Mouse (Mus musculus) lung, embryonic 16.5 days (tissue): ENCODE data around the gene Kif9. TPM values are rescaled to one million over a fixed set of nuclear protein-coding genes. Genes with fewer than 3 reads are reported as not detected.

Experiments
- ATAC-seq: fragments of 200-750 bp; cut with Nextera tagmentation; 2 replicates; pipeline ENCODE4 v1.8.0; 2017; ENCODE audit warnings: low read depth, mild to moderate bottlenecking, moderate library complexity
- H3K27ac ChIP-seq: fragments of 300-500 bp; sonication (generic); 2 replicates; pipeline ENCODE4 v1.5.1; 2014; ENCODE audit warnings: mild to moderate bottlenecking, control low read depth, low read length
- H3K27me3 ChIP-seq: fragments of 300-500 bp; sonication (generic); 2 replicates; pipeline ENCODE4 v1.6.1; 2014; ENCODE audit warnings: low read depth, low read length, mixed read lengths; ENCODE audit not compliant: control insufficient read depth, insufficient read depth
- H3K36me3 ChIP-seq: fragments of 300-500 bp; sonication (generic); 2 replicates; pipeline ENCODE4 v1.6.1; 2014; ENCODE audit warnings: low read length; ENCODE audit not compliant: control insufficient read depth, insufficient read depth
- H3K4me1 ChIP-seq: fragments of 300-500 bp; sonication (generic); replicated peaks from 2 replicates; pipeline ENCODE4 v1.6.1; 2014; ENCODE audit warnings: low read length, mixed read lengths; ENCODE audit not compliant: control insufficient read depth, insufficient read depth
- H3K4me2 ChIP-seq: fragments of 300-500 bp; sonication (generic); 2 replicates; pipeline ENCODE4 v1.6.1; 2014; ENCODE audit warnings: low read depth, low read length, control low read depth
- H3K4me3 ChIP-seq: fragments of 300-500 bp; sonication (generic); 2 replicates; pipeline ENCODE4 v1.5.1; 2014; ENCODE audit warnings: mild to moderate bottlenecking, low read length, control low read depth
- H3K9ac ChIP-seq: fragments of 300-500 bp; sonication (generic); 2 replicates; pipeline ENCODE4 v1.6.1; 2014; ENCODE audit warnings: low read length, control low read depth
- H3K9me3 ChIP-seq: fragments of 300-500 bp; sonication (generic); 2 replicates; pipeline ENCODE4 v1.6.1; 2016; ENCODE audit warnings: low read length; ENCODE audit not compliant: control insufficient read depth
- WGBS: fragments of 180-500 bp; shearing (Covaris S2); extraction: QIAGEN DNeasy Blood & Tissue Kit; methylation state at CpG from one replicate; pipeline ENCODE4 v1.1.7; 2014; 5-methylcytosine and 5-hydroxymethylcytosine counted together
- polyA plus RNA-seq: library from polyadenylated mRNA; unstranded; fragments of >200 nt; fragmentation: Nextera tagmentation; extraction: Ambion mirVana; gene quantifications from 2 replicates; pipeline ENCODE4 v1.2.1, GENCODE M21; 2015

The Kif9 gene
- polyA plus RNA-seq, 1 experiment from 2014 or later = 2.5 TPM

DNA sequence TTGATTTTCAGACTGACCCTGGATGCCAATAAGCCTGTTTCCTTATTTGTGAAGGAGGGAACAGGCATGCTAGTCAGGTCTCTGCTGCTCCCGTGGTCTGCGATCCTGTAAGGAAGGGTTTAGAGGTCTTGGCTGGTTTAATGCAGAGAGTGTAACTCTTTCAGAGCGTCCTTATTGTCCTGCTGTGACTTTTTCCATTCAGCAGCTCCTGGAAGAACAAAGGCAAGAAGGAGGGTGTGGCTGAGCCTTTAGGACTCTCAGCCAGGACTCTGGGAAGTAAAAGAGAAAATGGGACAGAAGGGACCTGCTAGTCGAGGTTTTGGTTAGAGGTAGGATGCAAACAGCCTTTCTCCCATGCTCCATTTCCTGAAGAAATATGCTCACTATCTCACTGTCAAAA, 12.1 kb downstream of the Kif9 start:
- WGBS = 59% methylated on average over 4 of the region's 4 CpGs
- Histone ChIP-seq H3K36me3 (no peaks in the 10 kb centered on the region), H3K9ac (no peak overlapping the region), H3K27me3 (no peaks in the 10 kb centered on the region), H3K27ac (no peak overlapping the region), H3K9me3 (peaks cover 5% of the 10 kb centered on the region), H3K4me3 (no peak overlapping the region), H3K4me1 (no peaks in the 10 kb centered on the region), H3K4me2 (no peak overlapping the region)
- ATAC-seq = no peak

DNA sequence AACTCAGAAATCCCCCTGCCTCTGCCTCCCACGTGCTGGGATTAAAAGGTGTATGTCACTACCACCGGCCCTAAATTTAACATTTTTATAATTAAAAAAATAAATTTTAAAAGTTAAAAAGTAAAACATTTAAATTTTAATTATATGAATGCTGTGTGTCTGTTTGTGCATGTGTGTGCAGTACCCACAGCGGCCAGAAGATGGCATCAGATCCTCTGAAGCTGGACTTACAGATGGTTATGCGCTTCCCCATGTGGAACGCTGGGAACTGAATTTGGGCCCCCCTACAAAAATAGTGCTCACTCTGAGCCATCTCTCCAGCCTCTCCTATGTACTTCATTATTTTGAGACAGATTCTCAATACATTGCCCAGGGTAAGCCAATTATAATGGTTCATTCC, 14.2 kb downstream of the Kif9 start:
- ATAC-seq = no peak
- WGBS = 51% methylated on average over 5 of the region's 5 CpGs

DNA sequence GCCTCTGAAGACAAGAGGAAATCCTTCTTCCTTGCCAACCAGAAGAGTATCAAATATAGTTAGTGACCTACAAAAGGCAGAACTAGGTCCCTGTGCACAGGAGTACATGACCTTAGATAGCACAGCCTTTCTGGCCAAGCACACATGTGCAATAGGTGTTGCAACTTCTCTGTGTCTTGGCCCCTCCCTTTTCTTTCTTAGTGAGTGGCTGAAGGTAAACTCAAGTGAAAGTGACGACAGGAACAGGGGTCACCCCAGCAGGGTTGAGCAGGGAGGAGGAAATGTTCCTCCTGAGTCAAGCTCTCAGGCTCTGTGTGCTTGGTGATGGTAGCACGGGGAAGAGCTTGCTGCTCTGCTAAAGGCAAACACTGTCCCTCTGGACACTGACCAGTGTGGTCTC, 49.0 kb downstream of the Kif9 start:
- Histone ChIP-seq H3K4me2 (no peak overlapping the region), H3K36me3 (no peaks in the 10 kb centered on the region), H3K4me1 (no peaks in the 10 kb centered on the region), H3K27ac (no peak overlapping the region), H3K9ac (no peak overlapping the region), H3K9me3 (no peaks in the 10 kb centered on the region), H3K27me3 (no peaks in the 10 kb centered on the region), H3K4me3 (no peak overlapping the region)
- no peak for ATAC-seq
- 30% methylated on average over 2 of the region's 2 CpGs for WGBS

More for the DNA sequence above, 14.2 kb downstream of the Kif9 start:
- Histone ChIP-seq H3K27me3 (no peaks in the 10 kb centered on the region), H3K4me1 (no peaks in the 10 kb centered on the region), H3K27ac (no peak overlapping the region), H3K4me2 (no peak overlapping the region), H3K9me3 (peaks cover 5% of the 10 kb centered on the region), H3K4me3 (no peak overlapping the region), H3K36me3 (no peaks in the 10 kb centered on the region), H3K9ac (no peak overlapping the region)

DNA sequence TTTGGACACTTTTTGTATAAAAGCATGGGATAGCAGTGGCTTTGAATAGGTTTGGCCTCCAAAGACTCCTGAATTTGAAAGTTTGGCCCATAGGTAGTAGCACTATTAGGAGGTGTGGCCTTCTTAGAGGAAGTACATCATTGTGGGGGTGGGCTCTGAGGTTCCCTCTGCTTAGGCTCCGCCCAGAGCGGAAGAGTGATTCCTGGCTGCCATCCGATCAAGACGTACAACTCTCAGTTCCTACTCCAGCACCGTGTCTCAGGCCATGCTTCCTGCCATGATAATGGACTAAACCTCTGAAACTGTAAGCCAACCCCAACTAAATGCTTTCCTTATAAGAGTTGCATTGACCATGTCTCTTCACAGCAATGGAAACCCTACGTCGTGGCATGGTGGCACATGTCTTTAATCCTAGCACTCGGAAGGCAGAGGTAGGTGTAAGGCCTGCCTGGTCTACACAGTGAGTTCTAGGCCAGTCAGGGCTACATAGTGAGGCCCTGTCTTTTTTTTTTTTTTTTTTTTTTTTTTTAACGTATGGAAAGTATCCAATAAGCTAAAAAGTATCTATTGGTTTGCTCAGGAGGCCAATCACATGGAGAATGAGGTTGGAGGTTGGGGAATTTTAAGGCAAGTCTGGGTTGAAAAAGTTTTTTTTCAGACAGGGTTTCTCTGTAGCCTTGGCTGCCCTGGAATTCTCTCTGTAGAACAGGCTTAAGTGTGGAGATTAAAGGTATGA, 52.4 kb downstream of the Kif9 start:
- H3K4me1 ChIP-seq = peaks cover 8% of the 10 kb centered on the region
- WGBS = 50% methylated on average over 9 of the region's 9 CpGs
- no peak for ATAC-seq
- H3K36me3 ChIP-seq = no peaks in the 10 kb centered on the region
- H3K9me3 ChIP-seq = no peaks in the 10 kb centered on the region
- no peak overlapping the region for H3K9ac ChIP-seq
- H3K4me3 ChIP-seq = no peak overlapping the region
- no peak overlapping the region for H3K27ac ChIP-seq
- no peak overlapping the region for H3K4me2 ChIP-seq
- no peaks in the 10 kb centered on the region for H3K27me3 ChIP-seq

DNA sequence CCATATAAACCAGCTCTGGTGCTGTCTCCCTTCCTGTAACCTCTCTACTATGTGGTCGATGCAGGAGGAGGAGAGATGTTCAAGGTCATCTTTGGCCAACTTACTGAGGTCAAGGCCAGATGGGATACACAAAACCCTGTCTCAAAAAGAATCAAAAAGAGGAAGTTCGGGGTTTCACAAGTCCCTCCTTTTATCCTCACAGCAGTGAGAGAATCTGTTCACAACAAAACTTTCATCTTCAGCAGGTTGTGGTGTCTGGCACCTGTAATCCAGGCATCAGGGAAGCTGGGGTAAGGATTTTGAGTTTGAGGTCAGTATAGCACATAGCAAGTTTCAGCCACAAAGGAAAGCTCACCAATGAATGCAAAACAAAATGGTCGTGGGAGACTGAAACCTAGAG, 53.9 kb downstream of the Kif9 start:
- Histone ChIP-seq H3K36me3 (no peaks in the 10 kb centered on the region), H3K4me2 (no peak overlapping the region), H3K27ac (no peak overlapping the region), H3K27me3 (no peaks in the 10 kb centered on the region), H3K9me3 (no peaks in the 10 kb centered on the region), H3K4me1 (peaks cover 20% of the 10 kb centered on the region), H3K9ac (no peak overlapping the region), H3K4me3 (no peak overlapping the region)
- no peak for ATAC-seq
- WGBS = 65% methylated on average over 3 of the region's 3 CpGs

DNA sequence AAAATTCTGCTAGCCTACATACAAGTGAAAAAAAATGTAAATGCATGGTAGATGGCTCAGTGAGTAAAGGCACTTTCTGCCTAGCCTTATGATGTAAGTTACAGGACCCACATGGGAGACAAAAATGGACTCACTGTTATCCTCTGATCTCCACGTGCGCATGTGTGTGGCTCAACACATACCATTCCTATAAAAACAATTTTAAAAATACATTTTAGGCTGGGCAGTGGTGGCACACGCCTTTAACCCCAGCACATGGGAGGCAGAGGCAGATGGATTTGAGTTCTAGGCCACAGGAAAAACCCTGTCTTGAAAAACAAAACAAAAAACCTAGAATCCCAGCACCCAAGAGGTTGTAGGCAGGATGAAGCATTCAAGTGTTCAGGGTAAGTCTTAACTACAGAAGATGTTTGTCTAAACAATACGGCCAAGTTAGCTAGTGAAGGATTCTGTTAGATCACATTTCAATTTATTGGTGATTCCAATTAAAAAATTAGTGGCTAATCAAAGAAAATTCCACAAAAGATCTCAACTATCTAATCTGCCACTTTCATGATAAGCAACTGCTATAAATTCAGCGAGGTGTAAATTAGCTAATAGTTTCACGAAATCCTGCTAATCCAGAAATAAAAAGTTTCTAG, 54.5 kb downstream of the Kif9 start:
- no peak for ATAC-seq
- WGBS = 21% methylated on average over 6 of the region's 6 CpGs

DNA sequence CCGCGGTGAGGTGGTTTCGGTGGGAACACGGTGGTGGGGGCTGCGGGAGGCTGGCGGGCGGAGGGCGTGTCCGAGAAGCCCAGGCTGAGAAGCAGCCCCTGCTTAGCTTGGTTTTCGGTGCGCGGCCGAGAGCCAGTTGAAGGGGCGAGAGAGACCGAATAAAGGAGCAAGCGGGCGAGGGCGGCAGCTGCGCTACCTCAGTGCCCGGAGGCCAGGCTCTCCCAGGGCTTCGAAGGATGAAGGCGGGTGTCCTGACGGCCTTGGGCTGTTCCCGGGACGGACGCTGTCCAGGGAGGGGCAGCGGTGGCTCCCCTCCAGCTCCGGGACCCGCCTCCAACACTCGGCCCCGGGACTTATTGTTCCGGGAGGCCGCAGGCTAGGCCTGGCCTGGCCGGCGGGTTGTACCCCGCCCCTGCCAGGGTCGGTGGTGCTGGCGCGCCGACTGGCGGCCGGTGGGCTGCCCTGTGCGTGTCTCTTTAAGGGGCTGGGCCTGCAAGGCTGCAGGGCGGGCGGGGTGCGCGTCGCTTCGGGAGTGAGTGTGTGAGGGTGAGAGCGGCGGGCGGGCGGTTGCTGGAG, 55.2 kb downstream of the Kif9 start:
- peak; percentile 99 for ATAC-seq

More for the DNA sequence above, 54.5 kb downstream of the Kif9 start:
- Histone ChIP-seq H3K27ac (peak overlapping the region; percentile 99), H3K36me3 (no peaks in the 10 kb centered on the region), H3K4me1 (peaks cover 20% of the 10 kb centered on the region), H3K9ac (peak overlapping the region; percentile 93), H3K27me3 (no peaks in the 10 kb centered on the region), H3K9me3 (no peaks in the 10 kb centered on the region), H3K4me3 (peak overlapping the region; percentile 83), H3K4me2 (peak overlapping the region; percentile 63)

DNA sequence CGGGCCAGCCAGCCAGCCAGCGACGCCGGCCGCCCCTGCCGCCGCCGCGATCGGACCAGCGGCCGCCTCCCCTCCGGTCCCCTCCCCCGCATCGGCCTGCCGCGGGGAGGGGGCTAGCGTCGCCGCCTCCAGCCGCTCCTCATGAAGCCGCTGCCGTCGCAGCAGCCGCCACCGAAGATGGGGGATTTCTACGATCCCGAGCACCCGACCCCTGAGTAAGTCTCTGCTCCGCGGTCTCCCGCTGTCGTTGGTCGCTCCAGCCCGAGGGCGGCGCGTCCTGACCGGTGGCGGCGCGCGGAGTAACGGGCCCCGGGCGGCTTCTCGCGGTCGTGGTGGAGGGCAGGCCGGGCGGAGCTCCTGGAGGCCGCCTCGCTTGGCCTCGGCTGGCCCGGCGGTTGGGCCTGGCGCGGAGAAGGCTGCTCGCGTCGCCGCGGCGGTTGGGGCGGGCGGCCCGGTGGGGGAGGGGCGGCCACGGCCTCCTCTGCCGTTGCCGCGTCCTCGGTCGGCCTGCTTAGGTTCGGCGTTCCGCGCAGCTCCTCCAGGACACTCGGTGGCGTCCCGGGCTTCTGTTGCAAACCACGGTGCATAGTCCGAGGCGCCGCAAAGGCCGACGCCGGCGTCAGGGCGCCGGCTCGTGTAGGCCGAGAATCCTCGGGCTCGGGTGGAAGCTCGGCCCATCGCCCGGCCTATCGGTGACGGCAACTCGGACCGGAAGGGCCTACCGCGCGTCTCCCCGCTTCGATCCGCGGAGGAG, 56.0 kb downstream of the Kif9 start, which contains the start of gene Setd2:
Setd2 (plus strand) TSS at position 60 of the 754 bp plus-strand sequence.
- Histone ChIP-seq H3K36me3 (no peaks in the 10 kb centered on the region), H3K27ac (peak within 1 kb of the TSS; percentile 99), H3K9me3 (no peaks in the 10 kb centered on the region), H3K4me1 (peaks cover 20% of the 10 kb centered on the region), H3K27me3 (no peaks in the 10 kb centered on the region), H3K9ac (peak within 1 kb of the TSS; percentile 98), H3K4me2 (peak within 1 kb of the TSS; percentile 86), H3K4me3 (peak within 1 kb of the TSS; percentile 83)
- ATAC-seq = peak; percentile 60
- 0% methylated on average over 81 of the region's 109 CpGs for WGBS

More for the DNA sequence above, 55.2 kb downstream of the Kif9 start:
- under 1% methylated on average over 40 of the region's 53 CpGs for WGBS
- H3K36me3 ChIP-seq = no peaks in the 10 kb centered on the region
- H3K4me1 ChIP-seq = peaks cover 20% of the 10 kb centered on the region
- peak overlapping the region; percentile 99 for H3K27ac ChIP-seq
- H3K9me3 ChIP-seq = no peaks in the 10 kb centered on the region
- peak overlapping the region; percentile 98 for H3K9ac ChIP-seq
- peak overlapping the region; percentile 83 for H3K4me3 ChIP-seq
- no peaks in the 10 kb centered on the region for H3K27me3 ChIP-seq
- peak overlapping the region; percentile 63 for H3K4me2 ChIP-seq

DNA sequence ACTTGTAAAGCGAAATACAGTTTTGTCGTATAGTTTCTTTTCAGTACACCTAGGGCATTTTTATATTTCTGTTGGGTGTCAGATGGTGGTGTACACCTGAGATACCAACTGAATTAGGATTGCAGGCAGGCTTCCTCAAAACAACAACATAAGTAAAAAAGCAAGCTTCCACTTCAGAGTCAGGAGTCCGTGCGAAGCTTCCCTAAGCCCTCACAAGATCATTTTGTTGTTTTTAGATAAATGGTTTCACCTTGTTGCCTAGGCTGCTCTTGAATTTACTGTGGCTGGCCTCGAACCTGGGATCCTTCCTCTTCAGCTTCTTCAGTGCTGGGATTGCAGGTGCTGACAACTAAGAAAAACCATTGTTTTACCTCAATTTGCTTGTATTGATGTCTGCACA, 56.9 kb downstream of the Kif9 start:
- peak overlapping the region; percentile 83 for H3K4me3 ChIP-seq
- H3K9me3 ChIP-seq = no peaks in the 10 kb centered on the region
- H3K4me2 ChIP-seq = peak overlapping the region; percentile 86
- peaks cover 20% of the 10 kb centered on the region for H3K4me1 ChIP-seq
- no peak for ATAC-seq
- H3K27ac ChIP-seq = no peak overlapping the region
- H3K36me3 ChIP-seq = no peaks in the 10 kb centered on the region
- H3K9ac ChIP-seq = peak overlapping the region; percentile 98
- H3K27me3 ChIP-seq = no peaks in the 10 kb centered on the region
- 17% methylated on average over 5 of the region's 5 CpGs for WGBS
